Mouse (Mus musculus): Measurements from ENCODE around the gene Wipf2.
"Not testable (repeated sequence)": the region's sequence is repeated elsewhere in the genome, so short reads cannot be mapped to it uniquely, and the experiment has no call there.

The Wipf2 gene

DNA sequence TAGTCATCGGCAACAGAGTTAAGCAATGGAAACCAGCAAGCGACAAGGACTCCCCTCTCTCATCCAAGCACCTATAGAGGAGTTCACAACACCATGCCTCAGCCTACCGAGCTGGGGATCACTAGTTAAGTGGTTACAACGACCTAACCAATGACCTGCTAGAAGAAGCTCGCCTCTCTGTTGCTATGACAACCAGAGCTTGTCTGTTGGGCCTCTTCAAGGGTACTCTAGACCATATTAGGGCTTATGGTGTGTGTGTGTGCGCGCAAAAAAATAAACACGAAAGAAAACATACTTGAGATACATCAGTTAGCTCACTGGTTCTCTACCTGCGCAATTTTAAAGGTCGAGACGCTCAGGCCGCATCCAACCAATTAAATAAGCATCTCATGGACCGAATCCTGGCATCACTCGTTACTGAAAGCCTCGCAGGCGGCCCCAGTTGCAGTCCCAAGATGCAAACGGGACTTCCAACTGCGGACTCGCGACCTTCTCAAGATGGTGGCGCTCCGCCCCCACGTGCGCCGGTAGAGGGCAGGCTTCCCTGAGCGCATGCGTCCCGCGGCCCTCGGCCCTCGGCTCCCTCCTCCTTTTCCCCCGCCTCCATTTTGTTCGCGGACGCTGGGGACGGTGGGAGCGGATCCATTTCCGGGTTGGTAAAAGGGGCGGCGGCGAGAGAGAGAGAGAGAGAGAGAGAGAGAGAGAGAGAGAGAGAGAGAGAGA, at the start of gene Wipf2:
TSS of gene Wipf2 (plus strand) at position 611 of the 723 bp plus-strand sequence.
- DNase-seq (ENCODE audit: low read depth, low spot score), result peak; percentile 97

DNA sequence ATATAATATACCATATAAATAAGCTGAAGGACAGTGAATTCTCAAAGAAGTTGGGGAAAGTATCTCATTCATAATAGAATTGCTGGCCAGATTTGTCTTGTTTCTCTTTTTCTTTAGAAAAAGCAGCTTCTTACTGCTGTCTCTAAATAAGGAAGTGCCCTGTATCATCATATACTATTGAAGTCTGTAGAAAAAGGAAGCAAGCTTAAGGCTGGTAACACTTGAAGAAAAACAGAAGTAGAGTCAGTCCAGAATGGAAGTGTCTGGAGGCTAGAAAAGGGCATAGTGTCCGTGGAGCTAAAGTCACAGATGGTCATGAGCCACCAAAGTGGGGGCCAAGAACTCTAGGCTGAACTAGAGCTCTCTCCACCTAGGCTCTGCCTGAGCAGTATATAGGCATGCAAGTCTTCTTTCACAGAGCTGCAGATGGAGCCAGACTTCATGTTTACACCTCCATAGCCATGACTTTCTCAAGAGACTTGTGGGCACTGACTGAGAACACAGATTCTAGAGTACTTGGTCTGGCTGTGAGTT, 46.7 kb upstream of the Wipf2 start:
- DNase-seq (ENCODE audit: low read depth, low spot score), result peak; percentile 53

DNA sequence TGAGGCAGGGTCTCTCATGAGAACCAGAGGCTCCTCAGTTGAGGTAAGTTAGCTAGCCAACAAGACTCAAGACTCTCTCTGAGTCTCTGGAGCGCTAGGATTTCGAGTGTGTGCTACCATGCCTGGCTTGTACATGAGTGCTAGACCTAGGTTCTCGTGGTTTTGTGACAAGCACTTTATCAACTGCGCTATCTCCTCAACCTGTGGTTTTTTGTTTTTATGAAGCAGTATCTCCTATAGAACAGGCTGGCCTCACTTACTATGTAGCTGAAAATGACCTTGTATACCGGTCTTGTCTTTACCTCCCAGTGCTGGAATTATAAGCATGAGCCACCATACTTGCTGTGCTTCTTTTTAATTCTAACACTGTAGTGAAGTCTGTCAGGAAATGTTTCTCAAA, 42.5 kb upstream of the Wipf2 start:
- DNase-seq (ENCODE audit: low read depth, low spot score), result no peak

DNA sequence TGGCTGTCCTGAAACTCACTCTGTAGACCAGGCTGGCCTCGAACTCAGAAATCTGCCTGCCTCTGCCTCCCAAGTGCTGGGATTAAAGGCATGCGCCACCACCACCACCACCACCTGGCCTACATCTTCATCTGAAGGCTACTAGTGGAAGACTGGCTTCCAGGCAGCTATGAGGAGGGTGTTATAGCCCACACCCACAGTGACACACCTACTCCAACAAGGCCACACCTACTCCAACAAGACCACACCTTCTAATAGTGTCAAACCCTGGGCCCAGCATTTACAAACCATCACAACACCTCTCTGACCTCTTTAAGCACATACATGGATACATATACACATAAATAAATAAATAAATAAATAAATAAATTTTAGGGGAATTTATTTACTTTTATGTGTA, 37.4 kb upstream of the Wipf2 start:
- not testable (repeated sequence) for DNase-seq (ENCODE audit: low read depth, low spot score)

DNA sequence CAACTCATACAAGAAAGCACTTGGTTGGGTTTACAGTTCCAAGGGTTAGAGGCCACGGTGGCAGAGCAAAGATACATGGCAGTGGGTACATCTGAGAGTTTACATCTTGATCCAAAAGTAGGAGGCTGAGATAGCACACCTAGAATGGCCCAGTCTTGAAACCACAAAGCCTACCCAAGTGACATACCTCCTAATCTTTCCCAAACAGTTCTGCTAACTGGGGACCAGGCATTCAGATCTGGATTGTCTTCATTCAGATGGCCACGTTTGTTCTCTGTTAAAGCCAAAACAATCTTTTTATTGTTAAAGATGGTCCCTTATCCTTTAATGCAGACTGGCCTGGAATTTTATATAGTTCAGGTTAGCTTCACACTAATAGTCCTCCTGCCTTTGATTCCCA, 35.6 kb upstream of the Wipf2 start:
- DNase-seq (ENCODE audit: low read depth, low spot score), result no peak

DNA sequence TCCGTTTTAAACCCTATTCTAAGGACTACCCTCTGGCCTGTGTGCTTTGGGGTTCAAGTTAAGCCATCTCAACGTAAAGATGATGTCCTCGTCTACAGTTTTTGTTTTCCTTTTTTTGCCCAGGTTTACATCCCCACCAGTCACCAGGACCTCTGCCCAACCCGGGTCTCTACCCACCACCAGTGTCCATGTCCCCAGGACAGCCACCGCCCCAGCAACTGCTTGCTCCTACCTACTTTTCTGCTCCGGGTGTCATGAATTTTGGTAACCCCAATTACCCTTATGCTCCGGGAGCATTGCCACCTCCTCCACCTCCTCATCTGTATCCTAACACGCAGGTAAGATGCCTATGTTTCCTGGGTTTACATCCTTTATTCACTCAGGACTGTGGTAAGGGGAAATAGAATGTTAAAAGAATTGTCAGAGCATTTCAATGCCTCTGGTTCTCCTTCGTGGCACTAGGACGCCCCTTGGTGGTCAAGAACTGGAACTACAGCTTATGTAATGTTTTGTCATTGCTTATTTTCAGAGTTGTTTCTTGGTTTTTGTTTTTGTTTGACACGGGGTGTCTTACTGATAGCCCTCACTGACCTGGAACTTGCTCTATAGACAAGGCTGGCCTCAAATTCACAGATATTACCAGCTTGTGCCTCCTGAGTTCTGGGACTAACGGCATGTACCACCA, 34.2 kb upstream of the Wipf2 start:
- peak; percentile 48 for DNase-seq (ENCODE audit: low read depth, low spot score)

DNA sequence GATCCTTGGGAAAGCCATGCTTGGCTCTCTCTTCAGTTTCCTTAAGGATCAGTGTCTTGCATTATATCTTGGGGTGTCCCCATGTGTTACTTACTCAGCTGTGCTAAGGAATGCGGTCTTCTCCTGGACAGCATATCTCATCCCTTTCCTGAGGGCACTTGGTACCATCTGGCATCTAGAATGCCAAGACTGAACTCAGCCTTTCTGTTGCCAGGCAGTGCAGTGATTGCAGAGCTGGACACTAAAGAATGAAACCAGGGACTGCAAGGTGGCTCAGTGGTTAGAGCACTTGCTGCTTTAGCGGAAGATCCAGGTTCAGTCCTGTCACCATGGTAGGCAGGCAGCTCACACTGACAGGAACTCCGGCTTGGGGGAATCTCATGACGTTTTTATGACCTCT, 33.6 kb upstream of the Wipf2 start:
- DNase-seq (ENCODE audit: low read depth, low spot score), result no peak

DNA sequence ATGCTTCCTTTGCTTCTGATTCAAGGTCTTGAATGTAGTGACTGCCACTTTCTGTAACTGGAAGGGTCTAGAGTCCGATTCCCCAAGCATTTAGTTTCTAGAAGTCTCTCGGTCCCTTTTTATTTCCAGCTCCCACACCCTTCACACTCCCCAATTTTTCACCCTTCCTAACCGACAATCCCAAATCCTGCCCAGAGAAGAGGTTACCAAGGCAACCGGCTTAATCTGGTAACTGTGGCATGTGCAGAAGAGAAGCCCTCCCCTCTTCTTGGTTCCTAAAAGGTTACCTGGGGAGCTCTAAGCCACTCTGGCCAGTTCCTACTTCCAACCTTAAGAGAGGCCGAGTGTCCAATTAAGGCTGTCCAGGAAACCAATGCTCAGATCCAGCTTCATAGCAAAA, 28.1 kb upstream of the Wipf2 start:
- no peak for DNase-seq (ENCODE audit: low read depth, low spot score)

DNA sequence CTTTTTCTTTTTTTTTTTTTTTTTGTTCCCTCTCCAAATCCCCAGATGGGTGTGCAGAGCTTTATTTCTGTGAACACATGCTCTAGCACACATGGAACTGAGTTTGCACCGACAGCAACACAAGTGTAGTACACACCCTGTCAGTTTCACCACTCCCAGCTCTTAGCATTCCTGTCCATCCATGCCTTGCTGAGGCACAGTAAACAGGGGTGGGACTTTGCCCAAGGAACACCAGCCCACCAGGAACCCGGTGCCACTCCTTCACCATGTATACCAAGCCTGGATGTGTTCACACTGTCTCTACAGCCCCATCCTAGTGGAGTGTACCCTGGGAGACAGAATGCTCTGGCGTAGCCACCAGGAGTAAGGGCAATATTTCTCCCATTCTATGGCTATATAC, 27.7 kb upstream of the Wipf2 start:
- no peak for DNase-seq (ENCODE audit: low read depth, low spot score)

DNA sequence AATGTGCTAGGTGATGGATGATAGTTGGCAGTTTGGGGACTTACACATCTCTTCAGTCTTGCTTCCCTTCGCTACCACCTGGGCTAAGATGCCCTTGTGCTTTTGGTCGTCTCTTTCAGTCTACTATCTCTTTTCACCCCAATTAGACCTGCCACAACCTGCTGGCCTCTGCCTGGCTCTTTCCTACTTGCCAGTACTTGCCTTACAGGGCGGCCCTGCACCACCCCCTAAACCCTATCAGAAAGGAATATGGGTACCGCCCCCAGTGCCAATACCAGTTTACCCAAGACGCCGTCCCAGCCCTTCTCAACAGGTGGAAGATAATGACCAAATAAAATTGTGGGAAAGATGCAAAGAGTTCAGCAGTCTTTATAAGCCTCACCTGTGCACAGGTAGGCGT, 27.3 kb upstream of the Wipf2 start:
- DNase-seq (ENCODE audit: low read depth, low spot score), result no peak

DNA sequence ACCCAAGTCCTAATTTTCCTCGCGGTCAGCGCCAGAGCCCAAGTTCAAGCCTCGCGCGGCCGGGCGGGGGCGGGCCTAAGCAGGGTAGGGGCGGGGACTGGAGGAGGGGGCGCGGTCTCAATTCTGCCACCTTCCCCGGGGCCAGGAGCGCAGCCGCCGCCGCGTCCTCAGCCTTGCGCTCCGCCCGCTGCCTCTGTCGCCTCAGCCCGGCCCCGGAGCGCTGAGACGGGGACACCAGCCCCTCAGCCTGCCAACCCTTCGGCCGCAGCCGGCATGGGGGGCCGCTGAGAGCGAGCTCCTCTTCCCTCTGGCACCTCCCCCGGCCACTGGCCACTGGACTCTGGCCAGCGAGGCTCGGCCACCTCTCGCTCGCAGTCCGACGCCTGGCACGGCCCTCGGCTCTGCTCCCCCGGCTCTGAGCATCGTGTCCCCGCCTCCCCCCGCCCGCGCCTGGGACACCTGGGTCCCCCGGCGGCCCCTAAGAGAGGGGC, 26.7 kb upstream of the Wipf2 start, which contains the start of gene Rapgefl1:
TSS of gene Rapgefl1 (plus strand) at position 135 of the 491 bp plus-strand sequence.
- DNase-seq (ENCODE audit: low read depth, low spot score), result peak; percentile 87

DNA sequence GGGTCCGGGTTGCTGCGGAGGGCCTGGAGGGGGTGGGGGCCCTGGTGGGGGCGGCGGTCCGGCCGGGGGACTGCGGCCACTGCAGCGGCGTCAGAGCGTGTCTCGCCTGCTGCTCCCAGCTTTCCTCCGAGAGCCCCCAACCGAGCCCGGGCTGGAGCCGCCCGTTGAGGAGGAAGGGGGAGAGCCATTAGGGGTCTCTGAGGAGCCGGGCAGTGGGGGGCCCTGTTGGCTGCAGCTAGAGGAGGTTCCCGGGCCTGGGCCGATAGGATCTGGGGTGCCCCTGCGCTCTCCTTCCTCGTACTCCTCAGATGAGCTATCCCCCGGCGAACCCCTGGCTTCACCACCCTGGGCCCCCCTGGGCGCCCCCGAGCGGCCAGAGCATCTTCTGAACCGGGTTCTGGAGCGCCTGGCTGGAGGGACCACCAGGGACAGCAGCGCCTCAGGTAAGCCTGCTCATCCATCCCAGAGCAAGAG, 26.2 kb upstream of the Wipf2 start:
- no peak for DNase-seq (ENCODE audit: low read depth, low spot score)

DNA sequence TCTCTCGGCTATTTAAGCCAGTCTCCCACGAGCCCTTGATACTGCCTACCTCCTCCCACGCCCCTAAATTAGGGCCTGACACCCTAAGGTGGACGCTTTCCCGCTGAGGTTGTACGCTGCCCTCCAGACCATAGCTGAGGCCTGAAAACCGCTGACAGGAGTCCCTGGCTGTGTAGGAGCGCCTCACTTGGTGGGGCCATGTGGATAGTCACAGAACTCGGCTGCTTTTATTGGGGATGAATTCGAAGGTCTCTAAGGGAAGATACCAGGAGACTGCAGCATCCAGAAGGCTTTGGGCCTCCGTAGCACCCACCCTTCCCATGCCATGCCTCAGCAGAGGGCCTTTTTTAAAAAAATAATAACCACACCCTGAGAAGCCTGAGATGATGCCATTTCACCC, 25.5 kb upstream of the Wipf2 start:
- DNase-seq (ENCODE audit: low read depth, low spot score), result no peak

DNA sequence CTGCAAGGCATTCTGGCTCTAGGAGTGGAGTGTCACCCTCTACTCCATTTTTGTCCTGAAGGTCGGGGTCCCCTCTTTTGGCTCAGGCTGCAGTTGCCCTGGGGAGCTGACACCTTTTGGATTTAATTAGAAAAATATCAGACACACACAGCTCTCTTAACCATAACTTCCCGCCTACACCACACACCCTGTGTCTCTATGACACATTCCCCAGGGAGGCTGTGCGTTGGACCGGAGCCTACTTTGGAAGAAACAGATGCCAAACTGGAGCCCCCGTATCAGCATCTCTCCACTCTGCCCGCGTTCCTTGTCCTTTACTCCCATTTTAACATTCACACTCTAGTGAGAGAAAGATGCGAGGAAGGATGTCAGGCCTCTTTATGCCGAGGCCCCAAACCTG, 24.9 kb upstream of the Wipf2 start:
- no peak for DNase-seq (ENCODE audit: low read depth, low spot score)

DNA sequence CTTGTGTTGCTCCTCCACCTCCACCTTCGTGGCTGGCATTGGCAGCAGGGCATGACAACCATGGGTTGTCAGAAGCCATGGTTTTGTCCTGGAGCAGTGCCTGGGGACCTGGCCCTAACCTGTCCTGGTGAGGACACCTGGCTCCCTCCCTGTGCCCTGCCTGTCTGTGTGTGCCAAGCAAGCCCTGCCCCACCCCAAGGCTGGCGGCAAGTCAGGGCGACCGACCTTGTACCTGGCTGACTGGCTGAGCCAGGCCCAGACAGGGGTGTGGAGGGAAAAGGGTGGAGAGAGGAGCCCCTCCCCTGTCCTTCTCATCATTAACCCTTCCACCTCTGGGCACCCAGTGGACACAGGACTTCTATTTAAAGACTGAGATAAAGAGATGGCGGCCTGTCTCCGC, 24.0 kb upstream of the Wipf2 start:
- peak; percentile 27 for DNase-seq (ENCODE audit: low read depth, low spot score)

DNA sequence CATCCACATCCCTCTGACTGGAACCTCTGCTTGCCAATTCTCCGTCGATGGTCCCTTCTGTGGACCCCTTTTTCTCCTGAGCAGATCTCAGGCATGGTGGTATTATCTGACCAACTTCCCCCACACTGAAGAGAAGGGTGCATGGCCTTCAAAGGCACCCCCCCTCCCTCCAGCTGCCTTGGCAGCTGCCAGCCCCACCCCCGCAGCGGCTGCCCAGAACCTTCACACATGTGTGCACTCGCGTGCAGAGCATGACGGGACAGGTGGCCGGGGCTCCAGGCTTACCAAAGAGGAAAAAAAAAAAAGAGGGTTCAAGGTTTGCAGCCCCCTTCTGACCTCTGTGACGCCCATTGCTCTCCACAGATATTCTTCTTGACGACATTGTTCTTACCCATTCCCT, 23.5 kb upstream of the Wipf2 start:
- DNase-seq (ENCODE audit: low read depth, low spot score), result peak; percentile 89

DNA sequence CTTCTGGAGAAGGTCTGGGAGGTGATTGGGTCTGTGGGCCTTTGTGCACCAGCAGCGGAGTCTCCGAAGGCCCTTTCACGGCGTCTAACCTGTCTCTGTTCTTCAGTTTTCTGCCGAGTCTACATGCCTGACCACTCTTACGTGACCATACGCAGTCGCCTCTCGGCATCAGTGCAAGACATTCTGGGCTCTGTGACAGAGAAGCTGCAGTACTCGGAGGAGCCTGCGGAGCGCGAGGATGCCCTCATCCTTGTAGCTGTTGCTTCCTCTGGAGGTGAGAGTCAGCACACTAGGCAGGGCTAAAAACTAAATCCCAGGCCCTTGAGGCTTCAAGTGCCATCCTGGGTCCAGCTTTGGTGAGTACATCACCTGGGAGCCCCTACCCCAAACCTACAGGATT, 17.4 kb upstream of the Wipf2 start:
- no peak for DNase-seq (ENCODE audit: low read depth, low spot score)

DNA sequence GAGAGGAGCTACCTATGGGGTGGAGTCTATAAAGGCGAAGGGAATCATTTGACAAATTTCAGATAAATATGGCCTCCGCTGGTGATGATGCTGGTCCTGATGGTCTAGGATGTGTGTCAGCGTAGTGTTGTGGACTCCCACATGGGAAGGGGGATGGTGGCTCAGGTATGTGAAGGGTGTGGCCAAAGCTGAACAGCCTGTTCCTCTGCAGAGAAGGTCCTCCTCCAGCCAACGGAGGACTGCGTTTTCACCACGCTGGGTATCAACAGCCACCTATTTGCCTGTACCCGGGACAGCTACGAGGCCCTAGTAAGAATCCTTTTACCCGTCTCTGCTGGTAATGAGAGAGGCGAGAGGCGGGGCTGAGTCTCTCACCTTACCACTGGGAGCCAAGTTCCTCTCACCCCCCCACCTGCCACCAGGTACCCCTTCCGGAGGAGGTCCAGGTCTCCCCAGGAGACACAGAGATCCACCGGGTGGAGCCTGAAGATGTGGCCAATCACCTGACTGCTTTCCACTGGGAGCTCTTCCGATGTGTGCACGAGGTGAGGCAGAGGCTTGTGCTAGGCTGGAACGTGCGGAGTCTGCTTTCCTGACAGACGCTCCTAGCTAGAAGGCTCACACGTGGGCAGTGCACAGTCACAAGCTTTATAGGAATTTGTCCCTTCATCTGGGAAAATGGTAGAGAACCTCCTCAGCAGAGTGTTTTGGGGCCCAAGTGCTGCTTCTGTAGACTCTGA, 16.4 kb upstream of the Wipf2 start:
- DNase-seq (ENCODE audit: low read depth, low spot score), result no peak

DNA sequence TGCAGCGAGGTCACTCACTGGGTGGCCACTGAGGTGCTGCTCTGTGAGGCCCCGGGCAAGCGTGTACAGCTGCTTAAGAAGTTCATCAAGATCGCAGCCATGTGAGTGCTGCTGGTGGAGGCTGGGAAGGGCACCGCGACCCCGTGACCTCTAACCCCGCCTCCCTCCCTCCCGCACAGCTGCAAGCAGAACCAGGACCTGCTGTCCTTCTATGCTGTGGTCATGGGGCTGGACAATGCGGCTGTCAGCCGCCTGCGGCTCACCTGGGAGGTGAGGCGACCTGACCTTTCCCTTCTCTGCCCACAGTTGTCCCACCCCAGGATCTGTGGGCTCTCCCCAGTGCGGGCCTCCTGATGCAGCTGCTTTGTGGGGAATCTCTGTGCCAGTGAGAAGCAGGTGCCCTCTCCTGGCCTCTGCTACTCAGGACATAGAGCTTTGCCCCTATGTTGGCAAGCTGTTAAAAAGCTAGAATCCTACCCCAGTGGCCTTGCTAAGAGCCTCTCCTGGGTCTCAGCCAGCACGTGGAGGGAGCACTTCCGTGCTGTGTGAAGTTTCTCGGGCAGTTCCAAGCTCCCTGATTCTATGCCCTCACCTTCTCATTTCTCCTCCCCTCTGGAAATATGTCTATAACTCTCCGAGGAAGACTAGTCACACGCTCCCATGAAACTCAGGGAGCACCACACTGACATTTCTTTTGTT, 14.1 kb upstream of the Wipf2 start:
- DNase-seq (ENCODE audit: low read depth, low spot score), result no peak

DNA sequence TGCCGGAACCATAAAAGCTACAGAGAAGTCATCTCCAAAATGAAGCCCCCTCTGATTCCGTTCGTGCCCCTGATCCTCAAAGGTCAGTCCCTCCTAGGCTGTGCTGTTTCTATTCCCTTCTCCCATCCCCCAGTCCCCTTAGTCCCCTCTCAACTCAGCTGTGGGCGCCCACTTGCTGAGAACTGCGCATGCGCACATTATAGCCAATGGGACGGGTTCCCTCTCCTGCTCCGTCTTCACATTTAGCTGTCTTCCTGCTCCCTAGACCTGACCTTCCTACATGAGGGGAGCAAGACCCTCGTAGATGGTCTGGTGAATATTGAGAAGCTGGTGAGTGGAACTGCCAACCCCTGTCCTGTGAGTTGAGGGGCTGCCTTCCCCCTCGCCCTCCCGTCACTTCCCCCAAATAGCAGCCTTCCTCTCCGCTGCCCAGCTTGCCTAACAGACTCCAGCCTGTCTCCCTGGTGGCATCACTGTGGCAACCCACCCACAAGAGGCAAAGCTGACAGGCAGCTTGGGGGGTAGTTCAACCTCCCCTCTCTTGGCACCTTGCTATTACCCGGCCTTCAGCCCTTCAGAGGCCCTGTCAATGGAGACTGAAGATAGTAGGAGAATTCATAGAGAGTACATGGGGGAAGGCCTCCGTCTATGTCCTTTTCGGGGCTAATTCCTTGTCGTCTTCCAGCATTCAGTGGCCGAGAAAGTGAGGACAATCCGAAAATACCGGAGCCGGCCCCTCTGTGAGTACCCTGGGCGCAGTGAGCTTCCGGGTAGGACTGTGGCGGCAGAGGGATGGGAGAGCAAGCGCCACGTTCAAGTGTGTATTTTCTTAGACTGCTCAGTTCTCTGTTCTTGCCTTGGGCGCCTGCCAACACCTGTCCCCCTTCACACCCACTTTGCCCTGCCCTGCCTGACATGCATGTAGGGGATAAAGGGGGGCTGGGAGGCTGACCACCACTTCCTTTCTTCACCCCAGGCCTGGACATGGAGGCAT, 13.0 kb upstream of the Wipf2 start:
- no peak for DNase-seq (ENCODE audit: low read depth, low spot score)

All from A20 (cell line).